8 mouse cellular contexts compared by ENCODE assay signal in genomic region chr1:39192997-39193861, GRCm38 (mm10). TPM values are rescaled to one million over a fixed set of nuclear protein-coding genes. Genes with fewer than 3 reads are reported as not detected.
A peak's percentile ranks its signal among the peaks of the same experiment; 100 is the strongest.
DNase-seq lines count a peak whose midpoint lies in the region; ATAC-seq and TF ChIP-seq lines count a peak whose summit lies in the region.

Npas2 (plus strand) TSS chr1:39193731.

- ATAC-seq in forebrain, postnatal 0 days = peak; percentile 45
- ATAC-seq in stomach, embryonic 14.5 days (ENCODE audit: insufficient number of reproducible peaks, insufficient read depth, low FRiP score, low read depth) = 0 out of 2 replicates have a peak, but pooled peaks have one; percentile 4

- H3K4me1 ChIP-seq in heart, adult 2 months (ENCODE audit: control insufficient read depth, insufficient read depth, low read length) = peaks cover 4% of the 10 kb centered on the region
- no peaks in the 10 kb centered on the region for H3K4me1 ChIP-seq in bone marrow, adult 2 months (ENCODE audit: control insufficient read depth, insufficient read depth, low read length)
- H3K4me1 ChIP-seq in forebrain, postnatal 0 days (ENCODE audit: insufficient read depth) = no peaks in the 10 kb centered on the region
- H3K4me1 ChIP-seq in stomach, embryonic 14.5 days (ENCODE audit: control insufficient read depth, insufficient read depth, low read length) = peaks cover 17% of the 10 kb centered on the region; the same call in 1 of the 2 replicates

- no peak for TF ChIP-seq POLR2A in heart, adult 2 months (IDR thresholded peaks at IDR 0.05; ENCODE audit: insufficient read depth, low read depth, low read length)
- no peak for TF ChIP-seq POLR2A in bone marrow, adult 2 months (IDR thresholded peaks at IDR 0.05; ENCODE audit: borderline replicate concordance, control insufficient read depth, low read depth, low read length)

- no peaks in the 10 kb centered on the region; the same call in none of the 2 replicates for H3K36me3 ChIP-seq in heart, adult 2 months (ENCODE audit: control insufficient read depth, insufficient read depth, low read length)
- no peaks in the 10 kb centered on the region for H3K36me3 ChIP-seq in forebrain, postnatal 0 days (ENCODE audit: insufficient read depth)
- H3K36me3 ChIP-seq in stomach, embryonic 14.5 days (ENCODE audit: control insufficient read depth, insufficient read depth, low read length) = no peaks in the 10 kb centered on the region

- H3K27me3 ChIP-seq in heart, adult 2 months (ENCODE audit: control insufficient read depth, insufficient read depth, low read length) = peaks cover 2% of the 10 kb centered on the region; the same call in 1 of the 2 replicates
- peaks cover 21% of the 10 kb centered on the region for H3K27me3 ChIP-seq in forebrain, postnatal 0 days (ENCODE audit: insufficient read depth, low read length)
- 0 out of 2 replicates have a peak, but pooled peaks cover 12% of the 10 kb centered on the region for H3K27me3 ChIP-seq in stomach, embryonic 14.5 days (ENCODE audit: control insufficient read depth, insufficient read depth, low read length)

- 1% methylated on average over 55 of the region's 66 CpGs for WGBS in heart, adult 2 months
- 1% methylated on average over 57 of the region's 66 CpGs for WGBS in bone marrow, adult 2 months
- WGBS in forebrain, postnatal 0 days = 2% methylated on average over 59 of the region's 66 CpGs
- WGBS in stomach, embryonic 14.5 days = 1% methylated on average over 52 of the region's 66 CpGs

- H3K27ac ChIP-seq in heart, adult 2 months = peak within 1 kb of the TSS; percentile 72
- no peak within 1 kb of the TSS; the same call in 1 of the 2 replicates for H3K27ac ChIP-seq in bone marrow, adult 2 months (ENCODE audit: control insufficient read depth, insufficient read depth, low read depth, low read length, poor library complexity)
- peak within 1 kb of the TSS; percentile 54 for H3K27ac ChIP-seq in forebrain, postnatal 0 days (ENCODE audit: low read depth, low read length)
- 0 out of 2 replicates have a peak within 1 kb of the TSS, but pooled peaks have one; percentile 7 for H3K27ac ChIP-seq in stomach, embryonic 14.5 days (ENCODE audit: low read length)

- no peak for TF ChIP-seq EP300 in heart, adult 2 months (IDR thresholded peaks at IDR 0.05; ENCODE audit: insufficient read depth, low read depth, low read length)

- peak within 1 kb of the TSS; percentile 78 for H3K4me3 ChIP-seq in heart, adult 2 months
- peak within 1 kb of the TSS; percentile 24 for H3K4me3 ChIP-seq in bone marrow, adult 2 months (replicated peaks; ENCODE audit: control insufficient read depth, low read depth, low read length)
- peak within 1 kb of the TSS; percentile 80 for H3K4me3 ChIP-seq in forebrain, postnatal 0 days (ENCODE audit: low read depth, low read length)
- H3K4me3 ChIP-seq in stomach, embryonic 14.5 days (ENCODE audit: low read depth, low read length) = peak within 1 kb of the TSS; percentile 40

- peak within 1 kb of the TSS; percentile 99 for H3K4me2 ChIP-seq in forebrain, postnatal 0 days (ENCODE audit: low read depth)
- H3K4me2 ChIP-seq in stomach, embryonic 14.5 days (replicated peaks; ENCODE audit: low read depth, low read length) = peak within 1 kb of the TSS; percentile 73

- no peaks in the 10 kb centered on the region for H3K9me3 ChIP-seq in forebrain, postnatal 0 days (ENCODE audit: low read length)
- no peaks in the 10 kb centered on the region for H3K9me3 ChIP-seq in stomach, embryonic 14.5 days (ENCODE audit: control insufficient read depth, low read depth, low read length)

- no peak for TF ChIP-seq CTCF in heart, adult 2 months (IDR thresholded peaks at IDR 0.05)
- no peak for TF ChIP-seq CTCF in bone marrow, adult 2 months (IDR thresholded peaks at IDR 0.05; ENCODE audit: control insufficient read depth, insufficient read depth, low read length)
- no peak for TF ChIP-seq CTCF in forebrain, postnatal 0 days (IDR thresholded peaks at IDR 0.05; ENCODE audit: low read depth)

- no peaks in the 10 kb centered on the region for H3K79me2 ChIP-seq in heart, adult 2 months (replicated peaks; ENCODE audit: control insufficient read depth, insufficient read depth, low read length)

- peak within 1 kb of the TSS; percentile 91 for H3K9ac ChIP-seq in heart, adult 2 months (ENCODE audit: low read depth, low read length)
- H3K9ac ChIP-seq in forebrain, postnatal 0 days = peak within 1 kb of the TSS; percentile 71
- peak within 1 kb of the TSS; percentile 40 for H3K9ac ChIP-seq in stomach, embryonic 14.5 days (replicated peaks; ENCODE audit: low read depth, low read length)

- DNase-seq in heart, adult 2 months = peak; percentile 57 to 72
- DNase-seq in heart, adult 8-10 months (ENCODE audit: low spot score) = no peak
- DNase-seq in forebrain, postnatal 0 days = peak; percentile 35
- DNase-seq in kidney, postnatal 4 days = peak; percentile 39 to 42
- DNase-seq in lung, postnatal 10 days = peak; percentile 41
- no peak for DNase-seq in ovary, postnatal 10 days (ENCODE audit: low spot score)

- intact Hi-C loops in heart, adult 2 months (cut with DNase I) = loop anchor here (2.0 to 10.0 kb wide), 4 partner anchors 86 to 342 kb away; partner anchors contain the start of gene Cnot11

RNA-seq across cellular contexts. Expression of gene Npas2, which starts in this region (rescaled TPM):
- total RNA-seq in heart, adult 2 months (2021) = 1 to 10 TPM; 1.8 to 10.0 TPM
- 3.7 and 4.1 TPM in 2 replicates for polyA plus RNA-seq in heart, adult 2 months (2012; rRNA removed)
- total RNA-seq in heart, adult 8-10 months (2022) = 1 to 10 TPM in 3 of 4 experiments, under 1 TPM in 1; 0.92 to 1.9 (median 1.6) TPM
- polyA plus RNA-seq in bone marrow, adult 2 months (2011; ENCODE audit: insufficient read depth, insufficient read length, low replicate concordance, missing spikeins) = 0.38 TPM in 1 of 2 replicates, not detected in the other
- 4.6 and 13.1 TPM in 2 replicates for total RNA-seq in forebrain, postnatal 0 days (2014; rRNA removed)
- 3.0 and 3.3 TPM in 2 replicates for polyA plus RNA-seq in forebrain, postnatal 0 days (2015; fragmentation: Nextera tagmentation; extraction: Ambion mirVana)
- polyA plus RNA-seq in stomach, embryonic 14.5 days (2014; fragmentation: Nextera tagmentation; extraction: Ambion mirVana) = 0.81 and 1.7 TPM in 2 replicates

Comparison
In these comparisons a context has a peak if more than half of its experiments do, and no peak if none do; other contexts are left out.
1. DNase-seq: peak in heart, adult 2 months (2 of 2), forebrain, postnatal 0 days (single experiment), kidney, postnatal 4 days (2 of 2) and lung, postnatal 10 days (single experiment); none in heart, adult 8-10 months (single experiment) and ovary, postnatal 10 days (single experiment).
2. H3K4me3 ChIP-seq: peak in every context shown above with its lines; median percentile 80 in forebrain, postnatal 0 days; 78 in heart, adult 2 months; 40 in stomach, embryonic 14.5 days; 24 in bone marrow, adult 2 months.
3. H3K9ac ChIP-seq: peak in every context shown above with its lines; median percentile 91 in heart, adult 2 months; 71 in forebrain, postnatal 0 days; 40 in stomach, embryonic 14.5 days.